Mouse (Mus musculus) brain, embryonic 18.5 days (tissue): ENCODE measurements around the gene Zfp11.
"Not testable (repeated sequence)": the region's sequence is repeated elsewhere in the genome, so short reads cannot be mapped to it uniquely, and the experiment has no call there.

Source experiments
- DNase-seq: peaks from one replicate; pipeline ENCODE4 v3.0.0-alpha.2; 2012; ENCODE audit warnings: low read depth, low spot score

Zfp11 gene

DNA sequence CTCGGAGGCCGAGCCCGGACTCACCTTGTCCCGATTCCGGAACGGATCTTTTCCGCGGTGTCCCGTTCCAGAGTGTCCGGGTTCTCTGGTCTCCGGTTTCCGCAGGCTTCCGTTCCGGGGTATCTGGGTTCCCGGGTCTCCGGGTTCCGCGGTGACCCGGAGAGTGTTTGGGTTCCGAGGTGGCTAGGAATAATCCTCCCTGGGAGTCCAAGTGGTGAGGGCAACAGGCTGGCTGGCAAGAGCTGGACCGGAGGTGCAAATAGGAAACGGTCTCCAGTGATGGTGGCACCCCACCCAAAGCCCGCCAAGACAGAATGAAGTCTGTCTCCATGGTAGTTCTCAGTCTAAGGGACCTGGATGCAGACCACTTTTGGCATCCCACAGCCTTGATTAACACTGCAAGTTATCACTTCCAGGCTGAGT lies at the start of gene Zfp11:
Gene Zfp11, minus strand, starts transcription at position 64 of the 423 bp plus-strand sequence.
- DNase-seq: peak; percentile 60

DNA sequence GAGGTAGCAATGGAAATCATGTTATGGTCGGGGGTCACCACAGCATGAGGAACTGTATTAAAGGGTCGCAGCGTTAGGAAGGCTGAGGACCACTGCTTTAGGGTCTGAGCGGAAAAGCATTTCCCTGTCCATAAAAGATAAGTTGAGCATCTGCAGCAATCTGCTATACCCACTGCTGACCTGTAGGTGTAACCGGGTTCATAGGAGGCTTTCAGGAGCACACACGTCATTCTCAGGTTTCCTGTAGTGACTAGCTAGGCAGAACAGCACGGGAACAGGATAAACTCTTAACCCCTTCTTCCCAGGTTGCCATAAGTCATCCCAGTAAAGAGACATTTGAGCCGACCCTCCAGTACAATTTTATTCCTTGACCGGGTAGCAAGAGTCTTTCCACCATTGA lies 47.1 kb upstream of the Zfp11 start:
- no peak for DNase-seq

DNA sequence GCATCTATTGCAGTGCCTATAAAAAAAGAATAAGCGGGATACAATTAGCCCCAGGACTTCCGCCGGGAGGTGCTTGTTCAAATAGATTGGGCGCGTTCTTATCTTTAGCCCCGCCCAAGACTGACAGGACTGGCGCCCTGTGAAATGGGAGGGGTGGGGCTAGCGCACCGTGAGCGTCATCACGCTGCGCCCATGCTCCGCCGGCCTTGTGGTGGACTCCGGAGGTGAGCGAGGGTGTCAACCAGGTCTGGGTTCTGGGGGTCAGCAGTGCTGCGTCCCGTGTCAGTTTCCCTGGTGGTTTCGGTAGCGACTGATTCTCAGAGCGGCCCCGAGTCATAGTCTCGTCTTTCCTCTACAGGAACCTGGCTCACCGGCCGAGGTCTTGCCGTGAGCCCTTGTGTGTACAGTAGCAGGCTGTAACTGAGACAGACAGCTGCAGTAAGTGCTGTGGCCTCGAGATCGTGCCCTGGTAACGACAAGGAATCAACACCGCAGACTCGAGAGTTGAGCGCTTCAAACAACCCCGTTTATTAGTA lies 45.5 kb upstream of the Zfp11 start, which contains the start of gene Mrps17:
Gene Mrps17, plus strand, starts transcription at position 172 of the 536 bp plus-strand sequence.
- DNase-seq: peak; percentile 89

DNA sequence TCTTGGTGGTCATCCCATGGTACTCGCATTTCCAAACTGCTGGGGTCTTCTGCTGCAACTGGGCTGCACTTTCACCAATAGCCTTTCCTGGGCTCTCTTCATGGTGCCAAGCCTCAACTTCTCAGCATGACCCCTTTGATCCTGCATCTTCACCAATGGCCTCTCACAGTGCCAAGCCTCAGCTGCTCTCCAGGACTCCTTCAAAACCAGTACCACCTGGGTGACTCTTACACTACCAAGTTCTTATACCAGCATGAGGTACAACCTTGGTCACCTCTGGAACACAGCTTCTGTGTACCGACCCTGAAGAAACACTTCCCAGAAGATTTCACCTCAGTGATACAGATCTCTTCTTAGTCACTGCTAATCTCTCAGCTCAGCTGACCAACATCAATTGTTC lies 38.5 kb upstream of the Zfp11 start, which contains the start of gene Sept14:
Gene Sept14, minus strand, starts transcription at position 101 of the 400 bp plus-strand sequence.
- DNase-seq: no peak

DNA sequence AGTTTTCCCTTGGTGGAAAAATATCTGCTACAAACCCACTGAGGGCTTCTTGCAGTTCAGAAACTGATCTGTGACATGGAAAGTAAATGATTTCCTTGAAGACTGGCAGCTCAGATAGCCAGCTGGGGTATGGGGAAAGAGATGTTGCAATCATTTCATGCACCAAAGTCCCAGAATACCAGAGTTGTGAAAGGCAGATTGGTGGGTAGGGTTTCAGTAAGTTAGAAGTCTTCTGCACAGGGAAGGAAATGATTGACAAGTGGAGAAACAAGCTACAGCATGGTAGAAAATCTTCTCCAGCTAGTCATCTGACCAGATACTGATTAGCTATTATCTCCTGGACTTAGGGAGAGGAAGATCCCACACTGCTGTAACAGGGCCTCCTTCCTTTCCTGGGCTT lies 33.5 kb upstream of the Zfp11 start:
- no peak for DNase-seq

DNA sequence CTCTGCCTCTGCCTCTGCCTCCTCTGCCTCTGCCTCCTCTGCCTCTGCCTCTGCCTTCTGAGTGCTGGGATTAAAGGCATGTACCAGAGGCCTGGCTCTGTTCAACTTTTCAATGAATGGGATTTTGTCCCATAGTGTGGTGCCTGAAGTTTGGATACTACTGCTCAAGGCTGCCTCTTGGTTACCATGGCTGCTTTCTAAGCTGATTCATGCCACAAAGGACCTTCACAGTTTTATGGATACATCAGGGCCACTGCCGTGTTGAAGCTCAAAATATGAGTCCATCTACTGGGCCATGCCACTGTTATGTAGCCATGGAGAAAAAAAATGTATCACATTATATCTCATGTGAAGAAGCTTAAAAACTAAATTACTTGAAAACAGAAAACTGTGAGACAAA lies 31.8 kb upstream of the Zfp11 start:
- no peak for DNase-seq

DNA sequence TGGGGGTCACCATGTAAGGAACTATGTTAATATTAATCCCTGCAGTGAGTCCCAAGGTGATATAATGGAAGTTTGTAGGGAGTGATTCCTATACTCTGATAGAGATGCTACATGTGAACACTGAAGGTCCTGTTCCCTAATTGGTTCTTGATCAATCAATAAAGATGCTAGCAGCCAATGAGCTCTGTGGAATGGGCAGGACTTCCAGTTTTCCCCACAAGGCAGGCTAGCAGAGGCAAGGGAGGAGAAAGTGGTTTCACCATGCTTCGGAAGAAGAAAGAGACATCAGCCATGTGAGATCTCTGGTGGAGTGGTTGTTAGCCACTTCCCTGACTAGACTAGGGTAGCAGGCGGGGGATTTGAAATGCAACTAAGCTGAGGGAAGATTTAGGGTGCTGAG lies 30.6 kb upstream of the Zfp11 start:
- DNase-seq: no peak

DNA sequence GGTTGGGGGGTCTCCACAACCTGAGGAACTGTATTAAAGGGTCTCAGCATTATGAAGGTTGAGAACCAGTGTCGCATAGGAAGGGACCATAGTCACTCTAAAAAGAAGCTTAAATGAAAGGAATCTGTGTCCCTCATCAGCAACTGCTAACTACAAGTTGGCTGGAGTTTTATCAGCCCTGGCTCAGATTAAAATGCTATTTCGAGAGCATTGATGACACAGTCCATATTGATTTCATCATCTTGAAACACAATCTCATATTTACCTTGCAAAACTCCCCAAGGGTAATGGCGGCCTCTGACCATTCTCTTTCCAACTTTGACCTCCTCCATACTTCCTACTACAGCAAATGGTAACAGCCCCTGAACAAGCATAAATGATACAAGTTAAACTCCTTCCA lies 20.6 kb upstream of the Zfp11 start:
- DNase-seq: no peak

DNA sequence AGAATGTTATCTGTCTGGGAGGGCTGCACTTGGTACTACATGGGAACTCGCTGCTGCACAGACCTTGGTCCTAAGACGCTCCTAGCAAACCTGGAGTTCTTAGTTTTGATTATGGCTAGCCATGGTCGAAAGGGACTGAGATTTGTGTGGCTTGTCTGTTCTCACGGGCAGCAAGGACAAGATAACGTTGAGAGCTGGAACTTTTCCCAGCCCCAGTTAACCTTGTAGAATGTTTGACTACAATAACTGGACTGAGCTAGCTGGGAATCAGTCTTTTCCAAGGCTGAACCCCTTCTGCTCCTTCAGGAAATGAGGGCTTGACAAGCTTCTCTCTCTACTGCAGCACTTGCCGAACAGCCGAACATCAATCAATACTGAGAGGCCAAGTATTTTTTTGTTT lies 17.7 kb upstream of the Zfp11 start:
- no peak for DNase-seq

DNA sequence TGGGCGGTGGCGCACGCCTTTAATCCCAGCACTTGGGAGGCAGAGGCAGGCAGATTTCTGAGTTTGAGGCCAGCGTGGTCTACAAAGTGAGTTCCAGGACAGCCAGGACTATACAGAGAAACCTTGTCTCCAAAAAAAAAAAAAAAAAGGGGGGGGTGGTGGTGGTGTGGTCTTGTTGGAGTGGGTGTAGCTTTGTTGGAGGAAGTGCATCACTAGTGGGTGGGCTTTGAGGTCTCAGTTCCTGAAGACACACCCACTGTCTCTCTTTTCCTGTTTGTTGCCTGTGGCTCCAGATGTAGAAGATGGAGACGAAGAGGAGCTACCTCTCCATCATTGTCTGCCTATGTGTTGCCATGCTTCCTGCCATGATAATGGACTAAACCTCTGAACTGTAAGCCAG lies 15.2 kb upstream of the Zfp11 start:
- not testable (repeated sequence) for DNase-seq

DNA sequence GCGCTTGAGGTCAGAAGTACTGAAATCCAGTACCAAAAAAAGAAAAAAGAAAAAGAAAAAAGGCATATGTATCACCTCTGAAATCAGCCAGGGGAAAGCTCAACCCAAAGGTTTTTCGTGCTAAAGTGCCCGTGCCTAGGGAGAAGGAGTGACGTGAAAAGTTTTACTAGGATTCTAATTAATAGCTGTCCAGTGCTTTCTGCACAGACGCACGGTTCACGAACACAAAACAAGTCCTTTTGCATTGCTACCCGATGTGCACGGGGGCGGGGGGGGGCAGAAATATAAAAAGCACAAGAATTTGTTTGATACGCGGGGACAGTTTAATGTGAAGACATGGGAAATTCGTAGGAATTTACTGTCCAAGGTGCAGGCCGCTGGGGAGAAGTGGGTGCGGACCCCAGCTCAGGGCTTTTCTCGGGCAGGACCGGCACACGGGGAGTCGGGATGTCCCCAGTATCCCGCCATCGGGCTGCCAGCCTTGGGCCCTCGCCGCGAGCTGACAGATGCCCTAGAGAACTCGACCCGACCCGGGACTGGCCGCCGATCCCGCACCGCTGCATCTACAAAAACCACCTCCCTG lies 355 bp downstream of the Zfp11 start:
- DNase-seq: no peak

DNA sequence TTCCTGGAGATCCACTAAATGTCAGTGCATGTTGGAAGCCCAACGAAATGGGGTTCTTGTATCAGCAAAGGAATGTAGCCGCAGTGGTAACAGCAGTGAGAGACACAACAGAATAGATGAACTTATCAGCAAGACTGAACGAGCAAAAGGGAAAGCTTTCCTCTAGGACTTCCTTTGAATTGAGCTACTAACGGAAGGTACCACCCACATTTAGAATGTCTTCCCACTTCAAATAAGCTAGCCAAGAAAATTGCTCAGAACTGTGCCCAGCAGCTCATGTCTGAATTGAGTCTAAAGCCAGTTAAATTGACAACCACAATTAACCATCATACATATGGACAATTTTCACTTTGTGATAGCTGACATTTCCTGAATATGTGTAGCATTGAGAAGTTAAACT lies 2.0 kb downstream of the Zfp11 start:
- DNase-seq: no peak

DNA sequence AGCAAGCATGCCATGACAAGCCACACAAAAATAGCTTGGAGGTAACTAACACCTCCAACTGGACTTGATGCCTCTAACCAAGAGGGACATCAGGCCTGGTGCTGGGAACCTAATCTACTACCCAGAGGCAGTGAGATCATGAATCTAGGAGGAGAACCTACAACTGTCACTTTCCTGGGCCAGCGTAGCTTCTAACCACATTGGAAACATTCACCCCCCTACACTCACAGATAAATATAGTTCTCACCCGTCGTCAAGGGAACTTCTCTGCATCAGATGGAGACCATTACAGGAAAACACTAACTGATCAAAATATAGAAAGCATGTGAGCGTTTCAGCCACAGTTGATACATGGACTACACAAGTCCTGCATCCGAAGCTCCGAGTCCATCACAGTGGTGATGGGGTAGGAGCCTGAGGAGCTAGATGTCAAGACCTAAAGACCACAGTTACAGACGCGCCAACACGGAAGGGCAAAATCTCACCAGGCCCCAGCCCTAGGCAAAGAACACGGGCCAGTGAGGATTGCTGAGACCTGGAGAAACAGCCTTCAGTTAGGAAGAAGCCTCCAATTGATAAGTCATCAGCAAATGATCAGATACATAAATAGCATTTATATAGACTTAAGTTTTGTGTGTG lies 3.5 kb downstream of the Zfp11 start:
- no peak for DNase-seq

DNA sequence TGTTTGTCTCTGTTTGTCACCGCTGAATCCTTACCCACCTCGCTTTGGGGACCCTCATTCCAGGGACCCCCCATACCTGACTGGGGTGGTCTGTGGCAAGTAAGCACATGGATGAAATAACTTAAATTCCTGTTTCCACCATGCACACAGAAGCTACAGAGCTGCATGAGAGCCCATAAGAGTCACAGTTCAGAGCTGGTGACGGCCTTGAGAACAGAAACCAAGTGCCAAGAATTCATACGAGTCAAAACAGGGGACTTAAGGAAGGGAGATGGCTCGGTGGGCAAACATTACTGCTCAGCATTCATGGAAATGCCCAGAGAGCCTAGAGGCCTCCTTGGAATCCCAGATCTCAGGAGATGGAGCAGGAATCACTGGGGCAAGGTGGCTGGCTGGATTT lies 5.8 kb downstream of the Zfp11 start:
- DNase-seq: no peak

DNA sequence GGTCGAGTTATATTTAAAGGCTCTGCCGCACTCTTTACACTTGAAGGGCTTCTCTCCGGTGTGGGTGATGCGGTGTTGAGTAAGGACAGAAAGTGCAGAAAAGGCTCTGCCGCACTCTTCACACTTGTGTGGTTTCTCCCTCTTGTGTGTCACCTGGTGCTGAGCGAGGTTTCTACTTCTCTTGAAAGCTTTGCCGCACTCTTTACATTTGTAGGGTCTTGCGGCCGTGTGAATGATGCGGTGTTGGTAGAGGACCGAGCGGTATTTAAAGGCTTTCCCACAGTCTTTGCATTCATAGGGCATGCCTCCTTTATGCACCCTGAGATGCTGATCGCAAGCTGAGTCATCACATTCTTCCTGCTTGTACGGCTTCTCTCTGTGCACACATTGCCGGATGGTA lies 12.0 kb downstream of the Zfp11 start:
- DNase-seq: no peak

DNA sequence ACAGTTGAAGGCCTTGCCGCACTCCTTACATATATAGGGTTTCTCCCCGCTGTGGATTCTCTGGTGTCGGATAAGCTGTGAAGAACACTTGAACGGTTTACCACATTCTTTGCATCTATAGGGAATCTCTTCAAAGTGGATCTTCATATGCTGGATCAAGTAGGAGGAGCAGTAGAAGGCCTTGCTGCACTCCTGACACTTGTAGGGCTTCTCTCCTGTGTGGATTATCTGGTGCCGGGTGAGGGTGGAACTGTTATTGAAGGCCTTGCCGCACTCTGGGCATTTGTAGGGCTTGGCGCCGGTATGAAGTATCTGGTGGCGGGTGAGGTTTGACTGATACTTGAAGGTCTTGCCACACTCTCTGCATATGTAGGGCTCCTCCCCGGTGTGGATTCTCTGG lies 12.9 kb downstream of the Zfp11 start:
- DNase-seq: no peak

DNA sequence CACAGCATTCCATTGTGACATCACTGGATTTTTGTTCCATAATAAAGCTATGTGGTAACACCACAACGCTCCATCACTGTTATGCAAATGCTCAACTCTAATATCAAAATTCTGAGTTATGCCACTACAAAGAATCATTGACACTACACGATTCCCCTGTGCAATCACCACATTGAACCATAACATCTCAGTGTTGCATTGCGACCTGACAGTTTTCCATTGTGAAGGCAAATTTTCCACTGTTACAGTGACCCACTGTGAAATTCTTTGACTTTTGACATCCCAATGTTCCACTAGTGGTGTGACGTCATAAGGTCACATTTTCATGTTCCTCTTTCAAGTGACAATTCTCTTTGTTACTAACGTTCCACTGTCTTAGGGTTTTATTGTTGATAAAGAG lies 19.0 kb downstream of the Zfp11 start:
- DNase-seq: no peak

DNA sequence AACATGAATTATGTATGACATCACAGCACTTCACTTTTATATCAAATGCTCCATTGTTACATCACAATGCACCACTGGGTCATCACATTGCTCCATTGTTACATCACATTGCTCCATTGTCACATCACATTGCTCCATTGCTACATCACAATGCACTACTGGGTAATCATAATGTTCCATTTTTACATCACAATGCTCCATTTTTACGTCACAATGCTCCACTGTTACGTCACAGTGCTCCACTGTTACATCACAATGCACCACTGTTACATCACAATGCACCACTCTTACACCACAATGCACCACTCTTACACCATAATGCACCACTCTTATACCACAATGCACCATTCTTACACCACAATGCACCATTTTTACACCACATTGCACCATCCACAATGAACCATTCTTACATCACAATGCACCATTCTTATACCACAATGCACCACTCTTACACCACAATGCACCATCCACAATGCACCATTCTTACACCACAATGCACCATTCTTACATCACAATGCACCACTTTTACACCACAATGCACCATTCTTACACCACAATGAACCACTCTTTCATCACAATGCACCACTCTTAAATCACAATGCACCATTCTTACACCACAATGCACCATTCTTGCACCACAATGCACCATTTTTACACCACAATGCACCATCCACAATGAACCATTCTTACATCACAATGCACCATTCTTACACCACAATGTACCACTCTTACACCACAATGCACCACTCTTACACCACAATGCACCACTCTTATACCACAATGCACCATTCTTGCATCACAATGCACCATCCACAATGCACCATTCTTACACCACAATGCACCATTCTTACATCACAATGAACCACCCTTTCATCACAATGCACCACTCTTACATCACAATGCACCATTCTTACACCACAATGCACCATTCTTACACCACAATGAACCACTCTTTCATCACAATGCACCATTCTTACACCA lies 37.3 kb downstream of the Zfp11 start:
- DNase-seq: not testable (repeated sequence)

DNA sequence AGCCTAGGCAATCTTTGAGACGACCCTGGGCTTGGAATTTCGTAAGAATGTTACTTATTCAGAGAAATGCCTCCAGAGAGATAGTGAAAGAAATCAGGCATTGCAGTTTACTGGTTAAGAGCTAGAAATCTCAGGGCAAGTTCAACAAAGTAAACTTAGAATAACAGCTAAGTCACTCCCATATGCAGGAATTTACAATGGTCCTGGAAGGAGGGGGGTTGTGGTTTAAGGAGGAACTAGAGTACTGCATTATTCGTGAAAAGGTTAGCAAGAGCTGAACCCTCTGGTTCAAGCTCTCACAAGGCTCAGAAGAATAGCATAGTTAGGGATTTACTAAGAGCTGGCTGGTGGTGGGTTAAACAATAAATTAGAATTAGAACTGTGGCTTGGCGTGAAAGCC lies 43.3 kb downstream of the Zfp11 start:
- DNase-seq: not testable (repeated sequence)

DNA sequence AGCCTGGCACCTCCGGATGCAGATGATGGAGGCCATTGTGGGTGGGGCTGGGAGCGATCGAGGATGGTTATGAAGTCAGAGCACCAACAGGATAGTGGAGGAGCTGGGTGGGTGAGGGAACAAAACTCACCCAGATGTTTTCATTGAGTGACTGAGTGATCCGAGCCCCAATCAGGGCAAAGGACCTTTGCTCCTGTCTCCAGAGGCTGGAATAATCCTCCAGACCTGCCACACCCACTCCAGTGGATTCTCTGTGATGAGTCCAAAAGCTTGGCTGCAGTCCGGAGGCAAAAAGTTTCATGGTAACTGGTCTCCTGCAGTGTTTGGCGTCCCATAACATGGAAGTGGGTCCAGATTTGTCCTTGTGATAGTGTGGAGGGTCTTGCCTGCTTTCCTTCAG lies 43.8 kb downstream of the Zfp11 start:
- no peak for DNase-seq

DNA sequence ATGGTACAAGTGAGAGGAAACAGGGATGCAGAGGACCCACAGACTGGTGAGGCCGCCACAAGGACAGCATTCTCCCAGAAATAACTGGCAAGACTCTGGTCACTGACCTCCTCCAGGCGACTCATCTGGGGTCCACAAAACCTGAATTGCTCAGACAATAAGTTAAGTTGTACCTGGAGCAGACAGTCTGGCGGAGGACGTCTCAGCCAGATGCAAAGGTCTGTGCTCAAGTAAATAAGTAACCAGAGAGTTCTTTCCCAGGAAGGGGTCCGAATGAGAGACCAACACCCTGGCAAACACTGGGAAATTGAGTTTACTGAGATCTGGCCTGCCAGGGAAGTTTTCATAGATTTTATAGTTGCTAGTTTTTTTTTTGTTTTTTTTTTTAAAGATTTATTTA lies 48.5 kb downstream of the Zfp11 start:
- no peak for DNase-seq

DNA sequence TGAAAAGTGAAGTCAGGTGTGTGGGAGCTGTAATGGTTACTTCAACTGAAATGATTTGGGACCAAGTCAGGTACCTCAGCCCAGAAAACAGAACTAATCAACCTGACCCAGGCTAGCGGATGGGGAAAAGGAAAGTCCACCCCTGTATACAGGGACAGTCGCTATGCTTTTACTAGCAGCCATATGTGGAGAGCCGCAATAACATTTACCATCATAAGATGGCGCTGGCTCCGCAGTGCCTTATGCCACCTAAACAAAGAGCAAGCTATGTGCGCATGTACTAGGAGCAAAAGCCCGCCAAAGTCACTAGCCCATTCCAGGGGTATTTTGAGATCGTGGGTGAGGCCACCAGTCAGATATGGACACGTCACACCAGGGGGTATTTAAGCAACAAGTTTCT lies 49.3 kb downstream of the Zfp11 start:
- not testable (repeated sequence) for DNase-seq
